Mouse (Mus musculus): ENCODE results near the gene Prr5.

GRCm38 (mm10) chr15:84692645-84693044 lies 23.2 kb downstream of the Prr5 start:
- no peak for TF ChIP-seq CTCF (IDR thresholded peaks at IDR 0.05; ENCODE audit: low read depth, low read length)
- no peak for TF ChIP-seq GATA1 (IDR thresholded peaks at IDR 0.05; ENCODE audit: borderline replicate concordance, low read length)
